Mouse (Mus musculus): ENCODE measurements at regions not wholly inside any gene's neighbourhood (a gene's known extent, or its start where the extent isn't known, plus 50 kb on each side); places are given as distances from the start of the nearest gene placed in this dataset.

- DNase-seq = no peak
These were observed 62.8 kb upstream of the Aldh1a3 start for GRCm38 (mm10) chr7:66490073-66490472.

- no peak for DNase-seq
These were observed 60.4 kb upstream of the Aldh1a3 start for GRCm38 (mm10) chr7:66487751-66488150.

- no peak for DNase-seq
These were observed 53.1 kb upstream of the Aldh1a3 start for GRCm38 (mm10) chr7:66480446-66480845.

GRCm38 (mm10) chr7:66479321-66479720 lies 52.0 kb upstream of the Aldh1a3 start:
- no peak for DNase-seq

- no peak for DNase-seq
These were observed 50.8 kb upstream of the Aldh1a3 start for GRCm38 (mm10) chr7:66478106-66478505.

- peak in 1 of 2 experiments; percentile 6 for DNase-seq
These were observed 50.2 kb upstream of the Aldh1a3 start for GRCm38 (mm10) chr7:66477475-66477874.

Data from layer of hippocampus, postnatal 36 days (tissue).